Mouse (Mus musculus) erythroblast, embryonic 14.5 days (primary cell): ENCODE data around the gene Nwd2. TPM values are rescaled to one million over a fixed set of nuclear protein-coding genes. Genes with fewer than 3 reads are reported as not detected.

ENCODE experiments used
- H3K27me3 ChIP-seq: 2 replicates; pipeline ENCODE4 v1.6.1; 2012; ENCODE audit warnings: inconsistent platforms; ENCODE audit not compliant: control insufficient read depth
- H3K36me3 ChIP-seq: 2 replicates; pipeline ENCODE4 v1.6.1; 2012; ENCODE audit warnings: mild to moderate bottlenecking, inconsistent platforms; ENCODE audit not compliant: control insufficient read depth
- H3K4me1 ChIP-seq: 2 replicates; pipeline ENCODE4 v1.6.1; 2012; ENCODE audit warnings: inconsistent platforms; ENCODE audit not compliant: control insufficient read depth
- H3K4me3 ChIP-seq: replicated peaks from 2 replicates; pipeline ENCODE3; 2012; ENCODE audit warnings: moderate library complexity, mild to moderate bottlenecking, inconsistent platforms
- H3K9me3 ChIP-seq: 2 replicates; pipeline ENCODE4 v1.6.1; 2012; ENCODE audit warnings: low read length, inconsistent platforms, mixed read lengths; ENCODE audit not compliant: control insufficient read depth
- GATA1 ChIP-seq: IDR thresholded peaks from 2 replicates; pipeline ENCODE4 v1.6.1; 2012; ENCODE audit warnings: low read length, inconsistent platforms, mixed read lengths
- TAL1 ChIP-seq: IDR thresholded peaks from 3 replicates; pipeline ENCODE4 v1.6.1; 2012; ENCODE audit warnings: low read length, inconsistent platforms, mixed read lengths
- polyA plus RNA-seq: library from polyadenylated mRNA; stranded (reverse); fragments of >175 nt; gene quantifications from 2 replicates; pipeline ENCODE4 v1.2.3, GENCODE M21; 2012

Gene Nwd2
- polyA plus RNA-seq, 1 experiment, result not detected

- TF ChIP-seq TAL1, result no peak
- TF ChIP-seq GATA1, result no peak
- Histone ChIP-seq H3K36me3 (no peaks in the 10 kb centered on the region), H3K27me3 (no peaks in the 10 kb centered on the region), H3K4me1 (peaks cover 6% of the 10 kb centered on the region), H3K9me3 (no peaks in the 10 kb centered on the region), H3K4me3 (no peak overlapping the region)
Observed at GRCm38 (mm10) chr5:63834435-63834834, 185.5 kb downstream of the Nwd2 start.

- H3K4me1 ChIP-seq, result peaks cover 4% of the 10 kb centered on the region
- H3K4me3 ChIP-seq, result no peak overlapping the region
- H3K27me3 ChIP-seq, result no peaks in the 10 kb centered on the region
- no peak for TF ChIP-seq TAL1
- no peak for TF ChIP-seq GATA1
- no peaks in the 10 kb centered on the region for H3K36me3 ChIP-seq
- H3K9me3 ChIP-seq, result no peaks in the 10 kb centered on the region
Observed at GRCm38 (mm10) chr5:63837115-63837514, 188.2 kb downstream of the Nwd2 start.

- Histone ChIP-seq H3K9me3 (no peaks in the 10 kb centered on the region), H3K36me3 (no peaks in the 10 kb centered on the region), H3K4me3 (no peak overlapping the region), H3K27me3 (no peaks in the 10 kb centered on the region), H3K4me1 (peaks cover 4% of the 10 kb centered on the region)
- TF ChIP-seq TAL1 (no peak), GATA1 (no peak)
Observed at GRCm38 (mm10) chr5:63837851-63838250, 188.9 kb downstream of the Nwd2 start.

- Histone ChIP-seq H3K4me1 (peaks cover 4% of the 10 kb centered on the region), H3K4me3 (no peak overlapping the region), H3K36me3 (no peaks in the 10 kb centered on the region; the same call in 1 of the 2 replicates), H3K27me3 (no peaks in the 10 kb centered on the region), H3K9me3 (peaks cover 1% of the 10 kb centered on the region)
- TF ChIP-seq GATA1, result no peak
- no peak for TF ChIP-seq TAL1
Observed at GRCm38 (mm10) chr5:63839801-63840416, 191.0 kb downstream of the Nwd2 start.

GRCm38 (mm10) chr5:63847080-63847479 is 198.2 kb downstream of the Nwd2 start:
- no peaks in the 10 kb centered on the region for H3K27me3 ChIP-seq
- TF ChIP-seq TAL1 (no peak), GATA1 (no peak)
- no peak overlapping the region for H3K4me3 ChIP-seq
- H3K4me1 ChIP-seq, result no peaks in the 10 kb centered on the region
- H3K9me3 ChIP-seq, result peaks cover 11% of the 10 kb centered on the region
- no peaks in the 10 kb centered on the region; the same call in 1 of the 2 replicates for H3K36me3 ChIP-seq

GRCm38 (mm10) chr5:63847541-63848226 is 198.8 kb downstream of the Nwd2 start:
- H3K4me3 ChIP-seq, result no peak overlapping the region
- no peaks in the 10 kb centered on the region for H3K4me1 ChIP-seq
- no peak for TF ChIP-seq GATA1
- TF ChIP-seq TAL1, result no peak
- H3K9me3 ChIP-seq, result peaks cover 11% of the 10 kb centered on the region
- no peaks in the 10 kb centered on the region for H3K27me3 ChIP-seq
- H3K36me3 ChIP-seq, result no peaks in the 10 kb centered on the region; the same call in 1 of the 2 replicates

GRCm38 (mm10) chr5:63858901-63859300 is 210.0 kb downstream of the Nwd2 start:
- Histone ChIP-seq H3K9me3 (no peaks in the 10 kb centered on the region), H3K4me3 (no peak overlapping the region), H3K36me3 (no peaks in the 10 kb centered on the region), H3K4me1 (no peaks in the 10 kb centered on the region), H3K27me3 (no peaks in the 10 kb centered on the region)
- TF ChIP-seq TAL1, result no peak
- TF ChIP-seq GATA1, result no peak

Other genes starting within 250 kb of the Nwd2 start
- 0.02 and 0.03 TPM in 2 replicates for gene 0610040J01Rik, start 163.3 kb downstream of the Nwd2 start, polyA plus RNA-seq